Mouse (Mus musculus) embryo, embryonic 10 days (tissue): ENCODE data around the gene Pitpna.

Experiments used
- DNase-seq: peaks from one replicate; pipeline ENCODE4 v3.0.0-alpha.2; 2015; ENCODE audit warnings: low spot score

The Pitpna gene

DNA sequence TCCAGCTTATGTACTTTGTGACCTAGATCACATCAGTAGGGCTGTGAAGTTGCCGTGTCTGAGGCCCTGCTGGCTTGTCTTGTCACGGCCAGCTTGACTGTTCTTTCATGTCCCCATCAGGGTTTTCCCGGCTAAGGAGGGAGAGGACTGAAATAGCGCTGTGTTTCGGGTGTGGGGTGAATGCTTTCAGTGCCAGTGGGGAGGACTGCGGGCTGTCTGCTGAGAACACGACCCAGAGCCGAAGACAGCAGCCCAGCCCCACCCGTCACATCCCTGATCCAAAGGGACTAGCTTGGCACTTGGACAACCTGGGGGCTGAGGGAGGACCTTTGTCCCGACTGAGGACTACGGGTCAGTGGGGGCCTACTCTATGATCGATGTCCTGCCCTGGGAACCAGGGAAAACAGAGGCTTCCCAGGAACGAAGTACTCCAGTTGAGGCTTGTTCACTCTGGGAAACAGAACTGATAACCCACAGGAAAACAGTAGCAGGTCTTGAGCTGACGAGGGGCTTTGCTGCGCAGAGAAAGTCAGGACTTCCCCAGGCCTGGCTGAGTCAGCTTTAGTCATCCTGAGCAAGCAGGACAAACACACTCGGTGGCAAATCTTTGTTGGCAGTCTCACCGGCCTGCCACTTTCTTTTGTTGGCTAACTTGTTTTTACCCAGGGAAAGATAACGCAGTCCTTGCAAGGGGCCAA lies 23.9 kb upstream of the Pitpna start:
- no peak for DNase-seq

DNA sequence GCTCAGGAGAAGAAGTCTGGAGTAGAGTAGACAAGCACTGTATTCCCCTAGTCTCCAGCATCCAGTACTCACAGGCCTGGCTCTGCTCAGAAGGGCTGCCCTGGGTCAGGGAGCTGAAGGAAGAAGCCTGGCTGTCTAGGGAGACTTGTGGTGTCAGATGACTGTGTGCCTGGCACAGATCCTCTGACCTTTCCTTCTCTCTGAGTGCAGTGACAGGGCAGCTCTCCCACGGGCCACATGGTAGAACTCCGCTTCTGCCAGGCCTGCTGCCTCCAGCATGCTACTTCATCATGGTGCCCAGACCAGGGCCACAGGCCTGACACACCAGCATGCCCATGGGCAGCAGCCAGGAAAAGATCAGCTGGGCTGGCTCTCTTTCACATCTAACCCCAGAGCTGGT lies 22.0 kb upstream of the Pitpna start:
- peak; percentile 43 for DNase-seq

DNA sequence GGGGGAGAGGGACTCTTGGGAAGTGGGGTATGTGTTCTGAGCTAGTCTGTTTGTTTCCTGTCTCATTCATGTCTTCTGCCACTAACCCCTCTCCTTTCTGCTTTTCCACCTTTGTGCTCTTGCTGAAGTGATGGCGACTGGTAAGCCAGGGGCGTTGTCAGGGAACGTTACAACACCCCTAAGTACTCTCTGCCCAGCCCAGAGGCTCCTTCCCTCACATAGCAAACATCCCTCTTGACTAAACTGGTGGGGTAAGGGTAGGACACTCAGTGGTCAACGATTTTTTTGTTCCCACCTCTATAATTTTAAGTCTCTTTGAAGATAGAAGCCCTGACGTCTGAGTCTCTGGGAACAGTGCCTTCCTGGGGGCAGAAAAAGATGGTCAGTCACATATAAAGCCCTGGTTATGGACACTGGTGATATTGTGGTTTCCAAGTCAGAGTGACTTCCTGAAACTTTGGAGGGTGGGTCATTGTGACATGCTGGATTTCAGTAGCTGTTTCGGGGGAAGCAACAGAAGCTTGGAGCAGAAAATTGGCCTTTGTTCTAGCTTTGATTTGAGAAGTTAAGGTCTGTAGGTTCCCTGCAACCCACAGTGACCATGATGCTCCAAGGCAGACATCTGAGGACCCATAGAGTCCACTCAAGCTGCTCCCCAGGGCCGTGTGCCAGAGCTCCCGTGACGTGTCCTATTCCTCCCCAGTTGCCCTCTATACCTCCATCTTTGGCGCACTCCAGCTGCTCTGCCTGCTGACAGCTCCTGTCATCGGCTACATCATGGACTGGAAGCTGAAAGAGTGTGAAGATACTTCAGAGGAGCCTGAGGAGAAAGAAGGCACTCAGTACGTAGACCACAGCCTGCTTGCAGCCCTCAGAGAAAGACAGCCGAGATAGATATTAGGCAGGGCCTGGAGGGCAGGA lies 21.4 kb upstream of the Pitpna start:
- no peak for DNase-seq

DNA sequence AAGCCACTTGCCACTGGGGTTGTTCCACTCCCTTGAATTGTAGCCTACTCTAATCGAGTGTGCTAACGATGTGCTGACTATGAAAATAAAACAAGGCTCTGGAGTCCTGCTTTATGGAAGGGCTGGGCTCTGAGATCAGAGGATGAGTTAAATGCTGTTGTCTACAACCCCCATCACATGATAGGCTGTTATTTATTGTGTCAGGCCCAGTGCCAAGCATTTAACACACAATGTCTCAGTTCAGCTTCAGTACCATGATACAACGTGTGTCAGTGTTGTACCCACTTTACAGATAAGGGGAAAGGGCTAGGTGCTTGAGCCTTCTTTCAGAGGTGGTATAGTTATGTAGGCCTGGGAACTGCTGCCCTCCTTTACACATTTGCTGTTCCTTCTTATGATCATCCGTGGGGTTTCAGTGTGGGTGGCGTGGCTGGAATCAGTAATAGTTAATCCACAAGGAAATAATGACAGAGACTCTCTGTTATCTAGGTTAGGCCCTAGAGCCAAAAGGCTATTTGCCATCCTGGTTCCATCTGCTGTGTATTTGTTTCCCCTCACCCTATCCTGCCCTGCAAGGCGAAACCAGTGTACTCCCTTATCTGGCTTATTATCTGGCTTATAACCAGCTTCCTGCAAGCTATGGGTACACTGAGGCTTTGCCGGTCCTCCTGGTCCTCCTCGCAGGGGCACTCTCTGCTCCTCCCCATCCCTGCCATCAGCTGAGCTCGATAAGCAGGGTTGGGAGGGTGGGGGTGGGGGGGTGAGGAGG lies 20.4 kb upstream of the Pitpna start:
- DNase-seq: no peak

DNA sequence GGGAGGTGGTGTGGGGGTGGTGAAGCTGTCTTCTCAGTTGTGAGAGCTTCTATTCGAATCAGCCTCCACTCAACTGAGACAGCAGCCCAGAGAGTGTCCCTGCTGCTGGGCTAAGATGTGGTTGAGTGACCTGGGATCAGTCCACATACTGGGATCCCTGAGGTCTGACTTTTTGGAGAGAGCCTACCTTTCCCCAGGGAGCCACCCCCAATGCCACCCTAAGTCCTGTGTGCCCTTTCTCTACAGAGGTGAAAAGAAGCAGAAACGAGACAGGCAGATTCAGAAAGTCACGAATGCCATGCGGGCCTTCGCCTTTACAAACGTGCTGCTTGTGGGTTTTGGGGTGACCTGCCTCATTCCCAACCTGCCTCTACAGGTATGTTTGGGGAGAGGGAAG lies 19.8 kb upstream of the Pitpna start:
- no peak for DNase-seq

DNA sequence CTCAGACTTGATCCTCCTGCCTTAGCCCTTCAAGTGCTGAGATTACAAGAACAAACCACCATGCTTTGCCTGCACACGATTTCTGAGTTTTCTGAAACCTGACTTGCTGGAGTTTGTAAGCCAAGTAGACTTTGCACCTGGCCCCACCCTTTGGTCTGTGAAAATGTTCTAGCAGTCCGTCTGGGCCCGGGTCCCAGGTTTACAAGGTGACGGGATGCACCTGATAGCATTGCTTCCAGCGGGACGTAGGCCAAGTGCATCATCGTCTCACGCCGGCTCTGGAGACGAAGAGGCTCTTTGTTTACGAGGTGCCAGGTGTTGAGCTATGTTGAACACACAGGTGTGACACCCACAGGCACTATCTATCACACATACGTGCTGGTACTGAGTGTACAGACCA lies 18.9 kb upstream of the Pitpna start:
- DNase-seq: no peak

DNA sequence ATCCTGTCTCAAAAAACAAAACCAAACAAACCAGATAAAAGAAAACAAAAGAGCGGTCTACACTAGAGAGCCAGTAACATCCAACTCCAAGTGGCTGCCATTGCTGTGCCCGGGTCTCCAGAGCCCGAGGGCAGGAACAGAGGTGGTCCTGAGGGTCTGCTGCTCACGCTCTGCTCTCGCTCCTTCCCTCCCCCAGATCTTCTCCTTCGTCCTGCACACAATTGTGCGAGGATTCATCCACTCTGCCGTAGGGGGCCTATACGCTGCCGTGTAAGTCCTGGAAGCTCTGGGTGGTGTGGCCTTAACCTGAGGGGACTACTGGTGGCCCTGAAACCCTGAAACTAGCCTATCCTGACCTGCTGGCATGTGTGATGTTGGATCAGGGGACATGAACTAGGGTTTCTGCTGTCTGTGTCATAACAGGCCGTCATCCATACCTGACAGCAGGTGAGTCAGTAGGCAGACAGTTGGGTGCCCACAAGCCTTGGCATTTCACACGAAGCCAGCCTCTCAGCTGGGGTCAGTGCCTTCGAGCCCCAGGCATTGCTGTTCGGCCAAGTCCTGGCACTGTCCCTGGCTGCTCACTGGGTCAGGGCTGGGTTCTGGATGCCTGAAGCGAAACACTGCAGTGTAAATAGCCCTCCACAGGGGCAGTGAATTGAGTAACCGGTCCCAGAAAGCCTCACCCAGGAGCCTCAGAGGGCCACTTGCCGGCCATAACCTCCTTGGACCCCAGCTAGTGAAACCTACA lies 17.3 kb upstream of the Pitpna start:
- no peak for DNase-seq

DNA sequence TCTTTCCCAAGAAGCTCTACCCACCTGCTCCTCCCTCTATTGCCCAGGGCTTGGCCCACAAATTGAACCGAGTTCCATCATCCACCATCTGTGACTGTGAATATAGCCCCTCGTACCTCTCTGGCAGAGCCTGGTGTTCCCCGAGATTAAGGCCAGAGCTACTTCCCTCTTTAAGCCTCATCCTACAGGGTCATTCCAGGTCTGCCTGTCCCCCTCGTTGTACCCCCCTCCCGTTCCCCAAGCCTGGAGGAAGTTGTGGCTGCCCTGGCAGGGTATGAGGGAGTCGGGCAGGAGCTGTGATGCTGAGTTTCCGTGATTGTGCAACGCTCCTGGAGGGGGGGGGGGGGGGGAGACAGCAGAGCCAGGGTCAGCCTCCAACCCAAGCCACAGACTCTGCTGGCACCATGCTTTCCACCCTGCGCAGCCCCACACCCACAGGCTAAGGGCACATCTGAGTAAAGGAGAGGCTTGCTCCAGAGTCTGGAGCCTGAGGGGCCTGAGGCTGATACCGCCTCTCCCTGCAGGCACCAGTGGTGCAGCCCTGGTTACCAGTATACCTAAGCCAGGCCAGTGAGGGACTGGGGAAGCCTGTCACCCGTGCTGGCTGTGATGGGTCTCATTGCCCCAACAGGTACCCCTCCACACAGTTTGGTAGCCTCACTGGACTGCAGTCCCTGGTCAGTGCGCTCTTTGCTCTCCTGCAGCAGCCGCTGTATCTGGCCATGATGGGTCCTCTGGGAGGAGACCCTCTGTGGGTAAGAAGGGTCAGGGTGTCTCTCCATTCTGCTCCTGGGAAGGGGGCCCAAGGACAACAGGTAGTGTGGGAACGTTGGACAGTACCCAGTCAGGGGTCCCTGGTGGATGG lies 16.5 kb upstream of the Pitpna start:
- DNase-seq: no peak

DNA sequence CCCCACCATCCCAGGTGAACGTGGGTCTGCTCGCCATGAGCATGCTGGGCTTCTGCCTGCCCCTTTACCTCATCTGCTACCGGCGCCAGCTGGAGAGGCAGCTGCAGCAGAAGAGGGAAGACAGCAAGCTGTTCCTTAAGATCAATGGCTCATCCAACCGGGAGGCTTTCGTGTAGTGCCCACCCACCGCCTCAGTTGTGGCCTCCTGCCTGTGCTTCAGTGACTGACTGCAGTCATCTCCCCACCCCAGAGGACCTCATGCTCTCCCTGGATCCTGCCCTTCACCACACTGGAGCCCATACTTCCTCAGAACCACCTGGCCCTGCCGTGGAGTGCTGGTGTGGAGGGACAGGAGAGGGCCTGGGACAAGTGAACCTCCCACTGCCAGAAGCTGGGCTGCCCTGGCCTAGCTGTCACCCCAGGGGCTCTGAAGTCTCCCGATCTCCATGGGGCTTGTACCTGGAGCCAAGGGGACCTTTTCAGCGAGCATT lies 15.6 kb upstream of the Pitpna start:
- no peak for DNase-seq

DNA sequence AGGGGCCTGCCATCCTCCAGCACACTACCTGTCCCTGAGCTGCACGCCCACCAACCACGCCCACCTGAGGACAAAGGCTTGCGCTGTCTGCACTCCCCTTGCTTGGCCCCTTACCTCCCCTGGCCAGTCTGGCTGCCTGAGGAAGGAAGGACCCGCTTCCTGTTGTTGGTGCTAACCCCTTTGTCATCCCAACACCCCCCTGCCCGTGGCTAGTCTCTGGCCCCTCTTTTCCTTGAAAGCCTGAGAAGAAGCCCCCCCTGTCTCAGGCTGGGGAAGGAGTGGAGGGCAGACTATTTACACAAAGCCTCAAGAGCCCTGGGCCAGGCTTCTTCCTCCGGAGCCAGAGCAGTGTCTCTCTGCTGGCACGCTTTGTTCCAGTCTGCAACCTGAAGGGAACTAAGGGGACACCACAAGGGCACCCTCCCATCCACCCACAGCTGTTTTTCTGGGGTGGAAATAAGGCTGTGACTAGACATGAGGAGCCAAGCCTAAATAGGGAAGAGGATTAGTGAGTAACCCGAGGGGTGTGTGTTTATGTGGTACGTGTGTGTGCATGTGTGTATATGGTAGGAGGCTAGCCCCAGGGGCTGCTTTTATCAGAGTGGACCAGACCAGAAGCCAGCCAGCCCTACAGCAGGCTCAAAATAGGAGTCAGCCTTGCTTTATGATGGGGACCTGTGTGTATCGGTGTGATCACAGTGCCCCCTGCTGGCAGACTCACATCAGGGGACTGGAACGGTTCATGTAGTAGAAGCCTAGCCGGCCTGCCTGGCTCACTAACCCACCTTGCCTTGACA lies 14.8 kb upstream of the Pitpna start:
- DNase-seq: peak; percentile 97

DNA sequence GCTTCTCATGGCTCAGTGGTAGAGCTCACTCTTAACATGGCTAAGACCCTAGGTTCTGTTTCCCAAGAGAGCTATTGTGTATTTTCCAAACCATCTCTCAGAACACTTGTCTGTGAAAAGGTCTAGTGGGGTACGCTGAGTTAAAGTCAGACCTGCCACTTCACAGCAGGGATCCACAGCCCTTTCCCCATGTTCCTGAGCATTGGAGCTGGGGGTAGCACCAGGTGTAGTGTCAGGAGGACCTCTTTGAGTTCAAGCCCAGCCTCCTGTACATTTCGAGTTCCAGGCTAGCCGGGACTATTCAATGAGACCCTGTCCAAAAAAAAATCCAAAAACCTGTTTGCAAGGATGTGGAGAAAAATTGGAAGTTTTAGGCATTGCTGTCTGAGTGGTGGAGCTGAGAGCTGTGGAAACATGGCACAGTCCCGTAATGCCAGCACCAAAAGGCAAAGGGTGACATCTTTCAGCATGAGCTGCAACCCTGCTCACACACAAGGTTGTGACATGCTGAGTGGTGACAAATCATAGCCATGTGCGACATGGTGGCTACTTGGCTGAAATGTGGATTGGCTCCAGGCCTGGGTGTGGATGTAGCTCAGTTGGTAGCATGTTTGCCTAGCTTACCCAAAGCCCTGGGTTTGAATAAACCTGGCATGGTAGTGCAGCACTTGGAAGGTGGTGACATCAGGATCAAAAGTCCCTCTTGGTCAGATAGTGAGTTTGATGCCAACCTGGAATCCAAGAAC lies 13.3 kb upstream of the Pitpna start:
- DNase-seq: no peak

DNA sequence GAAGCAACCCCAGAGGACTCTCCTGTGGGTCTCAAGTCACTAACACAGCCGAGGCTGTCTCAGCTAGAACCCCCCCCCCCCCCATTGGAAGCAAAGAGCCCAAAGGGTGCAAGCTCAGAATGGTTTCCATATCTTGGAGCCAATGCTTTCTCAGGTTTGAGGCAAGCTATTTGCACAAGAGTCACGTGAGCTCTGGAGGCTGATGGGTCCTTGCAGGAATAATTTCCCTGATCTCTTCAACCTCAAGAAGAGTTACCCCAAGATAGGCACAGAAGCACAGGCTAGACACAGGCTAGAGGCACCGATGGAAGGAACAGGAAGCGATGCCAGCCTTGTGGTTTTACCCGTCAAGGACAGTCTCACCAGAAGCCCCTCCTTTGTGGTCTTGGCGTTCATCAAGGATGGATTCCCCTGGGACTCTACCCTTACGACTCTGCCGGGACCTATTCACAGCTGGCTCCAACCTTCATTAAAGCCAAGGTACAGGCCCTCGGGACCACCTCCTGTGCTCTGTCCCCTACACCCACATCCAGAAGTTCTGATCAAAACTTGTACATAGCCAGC lies 12.3 kb upstream of the Pitpna start:
- DNase-seq: no peak

DNA sequence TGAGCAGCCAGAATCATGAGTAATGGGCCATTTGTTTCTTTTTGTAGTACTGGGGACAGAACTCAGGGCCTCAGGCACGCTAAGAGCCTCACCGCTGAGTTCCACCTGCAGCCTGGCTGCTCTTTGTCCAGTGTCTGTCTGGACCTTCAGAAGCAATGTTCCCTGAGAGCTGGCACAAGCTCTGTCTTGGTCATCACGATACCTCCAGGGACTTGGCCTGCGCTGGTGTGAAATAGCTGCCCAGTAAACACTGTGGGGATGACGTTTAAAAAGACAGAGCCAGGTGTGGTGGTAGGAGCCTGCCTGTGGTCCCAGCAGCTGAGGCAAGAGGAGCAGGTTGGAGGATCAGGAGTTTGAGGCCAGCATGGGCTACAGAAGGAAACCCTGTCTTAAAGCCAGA lies 9.3 kb upstream of the Pitpna start:
- DNase-seq: no peak

DNA sequence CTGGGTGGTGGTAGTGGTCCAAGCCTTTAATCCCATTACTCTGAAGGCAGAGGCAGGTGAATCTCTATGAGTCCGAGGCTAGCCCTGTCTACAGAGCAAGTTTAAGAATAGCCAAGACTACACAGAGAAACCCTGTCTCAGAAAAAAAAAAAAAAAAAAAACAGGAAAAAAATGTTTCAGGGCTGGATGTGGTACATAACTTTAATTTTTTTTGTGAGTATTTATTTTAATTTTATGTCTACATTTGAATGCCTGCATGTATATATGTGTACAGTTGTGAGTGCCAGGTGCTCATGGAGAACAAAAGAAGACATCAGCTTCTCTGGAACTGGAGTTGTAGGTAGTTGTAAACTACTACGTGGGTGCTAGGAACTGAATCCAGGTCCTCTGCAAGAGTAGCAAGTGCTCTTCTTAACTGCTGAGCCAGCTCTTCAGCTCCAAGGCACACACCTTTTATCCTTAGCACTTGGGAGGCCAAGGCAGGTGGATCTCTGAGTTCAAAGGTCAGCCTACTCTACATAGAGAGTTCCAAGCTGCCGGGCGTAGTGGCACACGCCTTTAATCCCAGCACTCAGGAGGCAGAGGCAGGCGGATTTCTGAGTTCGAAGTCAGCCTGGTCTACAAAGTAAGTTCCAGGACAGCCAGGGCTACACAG lies 6.3 kb upstream of the Pitpna start:
- no peak for DNase-seq

DNA sequence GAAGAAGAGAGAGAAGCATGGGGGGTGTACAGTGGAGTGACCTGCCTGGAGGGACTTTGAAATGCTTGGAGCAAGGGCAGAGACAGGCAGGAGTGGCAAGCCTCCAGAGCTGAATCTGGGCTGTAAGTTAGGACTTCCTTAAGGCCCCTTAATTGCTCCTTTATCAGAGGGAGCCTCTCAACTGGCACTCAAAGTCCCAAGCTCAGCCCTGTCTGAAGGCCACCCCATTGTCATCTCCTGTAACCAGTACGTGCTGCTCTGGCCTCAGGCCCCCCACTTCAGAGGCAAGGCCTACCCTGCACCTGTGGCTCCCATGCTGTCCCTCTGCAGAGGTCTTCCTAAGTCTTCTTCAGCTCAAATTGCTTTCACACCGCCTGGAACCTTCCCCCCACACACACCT lies 4.4 kb upstream of the Pitpna start:
- no peak for DNase-seq

DNA sequence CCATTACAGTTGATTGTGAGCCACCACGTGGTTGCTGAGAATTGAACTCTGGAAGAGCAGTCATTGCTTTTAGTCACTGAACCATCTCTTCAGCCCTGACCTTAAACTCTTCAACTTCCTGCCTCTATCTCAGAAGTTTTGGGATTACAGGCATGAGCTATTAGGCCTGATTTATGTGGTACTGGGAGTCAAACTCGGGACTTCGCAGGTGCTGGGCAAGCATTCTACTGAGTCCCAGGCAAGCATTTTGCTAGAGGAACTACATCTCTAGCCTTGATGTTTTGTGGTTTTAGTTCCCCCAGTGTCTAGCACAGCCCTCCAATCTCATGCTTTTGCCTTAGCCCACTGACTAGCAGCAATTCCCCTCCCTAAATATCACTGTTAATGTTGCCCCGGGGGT lies 2.8 kb upstream of the Pitpna start:
- DNase-seq: no peak

DNA sequence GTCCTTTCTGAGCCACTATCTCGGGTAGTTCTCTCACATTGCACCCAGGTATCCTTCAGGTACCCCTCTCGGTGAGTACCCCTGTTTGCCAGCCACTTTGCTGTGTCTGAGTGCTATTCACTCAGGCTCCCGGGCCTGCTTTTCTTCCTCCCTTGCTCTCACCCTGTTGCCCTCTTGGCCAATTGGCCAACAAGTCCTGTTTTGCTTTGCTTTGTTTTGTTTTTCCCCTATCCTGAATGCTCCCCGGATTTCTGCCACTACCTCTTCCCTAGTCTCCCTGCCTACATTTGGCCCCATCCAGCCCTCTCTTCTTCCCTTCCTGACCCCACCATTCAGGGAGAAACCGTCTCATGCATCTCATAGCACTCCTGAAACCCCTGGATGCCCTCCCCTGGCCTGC lies 1.9 kb upstream of the Pitpna start:
- DNase-seq: no peak

DNA sequence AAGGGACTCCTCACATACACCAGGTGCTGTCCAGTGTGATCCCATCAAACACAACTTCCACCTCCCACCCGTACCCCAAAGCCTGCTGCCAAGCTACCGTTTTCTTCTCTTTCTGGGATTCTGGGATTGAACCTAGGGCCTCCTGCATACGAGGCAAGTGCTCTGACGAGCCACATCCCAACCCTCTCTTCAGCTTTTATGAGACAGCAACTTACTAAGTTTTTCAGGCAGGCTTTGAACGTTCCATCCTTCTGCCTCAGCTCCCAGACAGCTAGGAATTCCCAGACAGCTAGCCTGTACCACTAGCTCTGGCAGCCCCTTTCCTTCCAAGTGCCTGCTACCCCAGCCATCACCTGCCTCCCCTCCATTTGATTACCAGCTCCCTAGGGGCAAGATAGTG lies 934 bp upstream of the Pitpna start:
- DNase-seq: no peak
